Mouse (Mus musculus) naive thymus-derived CD4-positive, alpha-beta T cell, adult 2 months (primary cell): ENCODE measurements at regions not wholly inside any gene's neighbourhood (a gene's known extent, or its start where the extent isn't known, plus 50 kb on each side); places are given as distances from the start of the nearest gene placed in this dataset.

ENCODE experiments used
- DNase-seq: peaks from one replicate; pipeline ENCODE4 v3.0.0-alpha.2; 2011; ENCODE audit warnings: low read depth

GRCm38 (mm10) chr10:16438414-16438813 lies 1284.6 kb upstream of the Cited2 start:
- DNase-seq, result no peak

GRCm38 (mm10) chr10:16440932-16441640 lies 1281.9 kb upstream of the Cited2 start:
- no peak for DNase-seq

GRCm38 (mm10) chr10:16441661-16442072 lies 1281.4 kb upstream of the Cited2 start:
- DNase-seq, result no peak

GRCm38 (mm10) chr10:16443901-16444300 lies 1279.1 kb upstream of the Cited2 start:
- no peak for DNase-seq

- no peak for DNase-seq
Measured at GRCm38 (mm10) chr10:16467935-16468334, 1255.1 kb upstream of the Cited2 start.

- no peak for DNase-seq
Measured at GRCm38 (mm10) chr10:16469711-16470110, 1253.3 kb upstream of the Cited2 start.

GRCm38 (mm10) chr10:16473952-16474521 lies 1249.0 kb upstream of the Cited2 start:
- DNase-seq, result no peak

- DNase-seq, result no peak
Measured at GRCm38 (mm10) chr10:16498580-16498979, 1224.4 kb upstream of the Cited2 start.

GRCm38 (mm10) chr10:16507681-16508080 lies 1215.3 kb upstream of the Cited2 start:
- no peak for DNase-seq

GRCm38 (mm10) chr10:16508161-16508560 lies 1214.9 kb upstream of the Cited2 start:
- no peak for DNase-seq

GRCm38 (mm10) chr10:16514656-16515055 lies 1208.4 kb upstream of the Cited2 start:
- no peak for DNase-seq

GRCm38 (mm10) chr10:16521895-16522294 lies 1201.1 kb upstream of the Cited2 start:
- no peak for DNase-seq

- DNase-seq, result no peak
Measured at GRCm38 (mm10) chr10:16524101-16524500, 1198.9 kb upstream of the Cited2 start.

- DNase-seq, result no peak
Measured at GRCm38 (mm10) chr10:16527693-16528092, 1195.3 kb upstream of the Cited2 start.

GRCm38 (mm10) chr10:16537660-16538059 lies 1185.4 kb upstream of the Cited2 start:
- no peak for DNase-seq

- DNase-seq, result no peak
Measured at GRCm38 (mm10) chr10:16538379-16538778, 1184.6 kb upstream of the Cited2 start.

GRCm38 (mm10) chr10:16545445-16545844 lies 1177.6 kb upstream of the Cited2 start:
- DNase-seq, result no peak

GRCm38 (mm10) chr10:16552861-16553635 lies 1170.0 kb upstream of the Cited2 start:
- DNase-seq, result no peak

GRCm38 (mm10) chr10:16574568-16574967 lies 1148.5 kb upstream of the Cited2 start:
- no peak for DNase-seq

GRCm38 (mm10) chr10:16578554-16579078 lies 1144.4 kb upstream of the Cited2 start:
- DNase-seq, result no peak

- DNase-seq, result no peak
Measured at GRCm38 (mm10) chr10:16580200-16580599, 1142.8 kb upstream of the Cited2 start.

- no peak for DNase-seq
Measured at GRCm38 (mm10) chr10:16588833-16589232, 1134.2 kb upstream of the Cited2 start.

- no peak for DNase-seq
Measured at GRCm38 (mm10) chr10:16589399-16589798, 1133.6 kb upstream of the Cited2 start.
